Mouse (Mus musculus) embryonic facial prominence, embryonic 13.5 days (tissue): ENCODE results near the gene Ankrd34a. TPM values are rescaled to one million over a fixed set of nuclear protein-coding genes. Genes with fewer than 3 reads are reported as not detected.
A peak's percentile ranks its signal among the peaks of the same experiment; 100 is the strongest.

Experiments used
- ATAC-seq: fragments of 200-750 bp; cut with Nextera tagmentation; 2 replicates; pipeline ENCODE4 v1.8.0; 2017; ENCODE audit warnings: low read depth; ENCODE audit not compliant: insufficient number of reproducible peaks, insufficient read depth, low FRiP score, low TSS enrichment
- H3K27ac ChIP-seq: fragments of 300-500 bp; sonication (generic); 2 replicates; pipeline ENCODE4 v1.5.1; 2015; ENCODE audit warnings: moderate library complexity, mild to moderate bottlenecking, inconsistent platforms
- H3K27me3 ChIP-seq: fragments of 300-500 bp; sonication (generic); 2 replicates; pipeline ENCODE4 v1.6.1; 2015; ENCODE audit warnings: mild to moderate bottlenecking, inconsistent platforms
- H3K36me3 ChIP-seq: fragments of 300-500 bp; sonication (generic); 2 replicates; pipeline ENCODE4 v1.6.1; 2015; ENCODE audit warnings: mild to moderate bottlenecking, inconsistent platforms
- H3K4me1 ChIP-seq: fragments of 300-500 bp; sonication (generic); 2 replicates; pipeline ENCODE4 v1.6.1; 2015; ENCODE audit warnings: inconsistent platforms
- H3K4me2 ChIP-seq: fragments of 300-500 bp; sonication (generic); 2 replicates; pipeline ENCODE4 v1.6.1; 2015; ENCODE audit warnings: moderate library complexity, mild to moderate bottlenecking, inconsistent platforms
- H3K4me3 ChIP-seq: fragments of 300-500 bp; sonication (generic); 2 replicates; pipeline ENCODE4 v1.5.1; 2015; ENCODE audit warnings: mild to moderate bottlenecking, inconsistent platforms
- H3K9ac ChIP-seq: fragments of 300-500 bp; sonication (generic); 2 replicates; pipeline ENCODE4 v1.6.1; 2015; ENCODE audit warnings: mild to moderate bottlenecking, inconsistent platforms
- H3K9me3 ChIP-seq: fragments of 300-500 bp; sonication (generic); 2 replicates; pipeline ENCODE4 v1.6.1; 2016; ENCODE audit warnings: inconsistent platforms
- WGBS: fragments of 180-500 bp; shearing (Covaris S2); methylation state at CpG from one replicate; pipeline ENCODE4 v1.1.7; 2015; ENCODE audit warnings: mixed read lengths; 5-methylcytosine and 5-hydroxymethylcytosine counted together
- polyA plus RNA-seq: library from polyadenylated mRNA; unstranded; fragments of >200 nt; fragmentation: Nextera tagmentation; extraction: Ambion mirVana; gene quantifications from 2 replicates; pipeline ENCODE4 v1.2.1, GENCODE M21; 2015

Ankrd34a gene
- polyA plus RNA-seq, 1 experiment from 2014 or later, result 3.2 TPM

DNA sequence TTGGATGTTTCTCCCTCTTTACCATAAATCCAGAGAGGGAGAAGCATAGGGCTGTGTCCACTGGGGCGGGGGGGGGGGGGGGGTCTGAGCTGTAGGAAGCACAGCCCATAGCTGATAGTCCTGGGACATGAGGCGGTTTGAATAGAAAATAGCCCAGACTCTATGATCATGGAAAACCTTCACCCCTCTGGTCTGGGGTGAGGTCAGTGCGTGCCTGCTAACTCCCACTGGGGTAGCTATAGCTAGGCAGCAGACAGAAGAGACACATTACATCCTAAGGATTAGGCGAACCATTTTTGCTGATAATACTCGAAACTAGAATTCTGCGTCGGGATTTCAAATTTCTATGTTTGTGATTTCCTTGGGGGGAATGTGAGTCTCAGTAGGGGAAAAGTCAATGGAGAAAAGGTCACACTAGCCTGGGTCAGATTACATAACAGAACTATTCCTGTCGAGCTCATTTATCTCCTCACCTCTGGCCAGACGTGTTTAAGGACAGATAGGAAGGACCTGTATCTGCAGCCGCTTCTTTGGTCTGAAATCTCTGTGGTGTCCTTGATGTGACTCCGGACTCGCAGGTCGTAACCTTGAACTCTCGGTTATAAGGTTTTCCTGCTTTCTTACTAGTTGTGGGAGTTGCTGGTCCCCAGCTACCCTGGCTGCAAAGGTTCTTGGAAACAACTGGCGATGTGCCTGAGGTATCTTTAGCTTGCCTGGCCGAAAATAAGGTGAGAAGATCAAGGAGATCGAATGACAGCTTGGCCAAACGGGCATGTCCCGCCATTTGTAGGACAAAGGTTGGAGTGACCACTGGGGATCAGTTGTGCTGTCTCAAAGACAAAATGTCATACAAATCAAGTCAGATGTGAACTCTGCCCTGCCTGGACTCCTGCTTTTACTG lies 22.6 kb upstream of the Ankrd34a start:
- Histone ChIP-seq H3K4me2 (no peak overlapping the region), H3K27me3 (no peaks in the 10 kb centered on the region), H3K9ac (no peak overlapping the region), H3K4me3 (no peak overlapping the region), H3K9me3 (no peaks in the 10 kb centered on the region), H3K27ac (no peak overlapping the region), H3K36me3 (peaks cover 4% of the 10 kb centered on the region; the same call in 1 of the 2 replicates), H3K4me1 (peaks cover 18% of the 10 kb centered on the region)
- 70% methylated on average over 19 of the region's 19 CpGs for WGBS
- no peak for ATAC-seq

DNA sequence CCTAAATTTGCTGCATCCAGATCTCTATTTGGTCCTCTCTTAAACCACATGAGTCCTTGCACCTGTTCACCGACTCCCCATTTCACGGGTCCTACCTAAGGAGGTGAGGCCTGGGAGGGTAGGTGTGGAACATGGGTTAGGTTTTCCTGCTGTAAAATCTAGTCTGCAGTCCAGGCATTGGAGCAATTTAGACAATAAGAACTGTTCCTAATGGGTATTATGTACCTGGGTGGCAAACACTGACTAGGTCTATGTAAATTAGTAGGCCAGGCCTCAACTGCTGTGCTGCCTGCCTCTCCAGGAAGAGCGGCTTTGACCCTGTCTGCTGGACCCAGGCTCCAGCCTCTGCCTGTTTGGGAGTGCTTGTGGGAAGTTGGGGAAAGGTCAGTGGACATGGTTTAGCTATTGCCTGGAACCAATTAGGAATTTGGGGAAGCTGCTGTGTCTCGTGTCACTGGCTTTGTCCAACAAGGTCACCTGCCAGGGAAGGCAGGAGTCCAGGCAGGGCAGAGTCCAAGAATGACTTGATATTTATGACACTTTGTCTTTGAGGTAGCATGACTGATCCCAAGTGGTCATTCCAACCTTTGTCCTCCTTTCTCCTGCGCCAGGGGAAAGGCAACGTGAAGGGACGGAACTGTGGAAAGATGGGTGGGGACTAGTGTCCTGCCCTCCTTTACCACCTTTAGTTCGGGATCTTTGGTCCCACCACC lies 21.0 kb upstream of the Ankrd34a start:
- WGBS, result 88% methylated on average over 8 of the region's 8 CpGs
- no peak overlapping the region; the same call in 1 of the 2 replicates for H3K27ac ChIP-seq

DNA sequence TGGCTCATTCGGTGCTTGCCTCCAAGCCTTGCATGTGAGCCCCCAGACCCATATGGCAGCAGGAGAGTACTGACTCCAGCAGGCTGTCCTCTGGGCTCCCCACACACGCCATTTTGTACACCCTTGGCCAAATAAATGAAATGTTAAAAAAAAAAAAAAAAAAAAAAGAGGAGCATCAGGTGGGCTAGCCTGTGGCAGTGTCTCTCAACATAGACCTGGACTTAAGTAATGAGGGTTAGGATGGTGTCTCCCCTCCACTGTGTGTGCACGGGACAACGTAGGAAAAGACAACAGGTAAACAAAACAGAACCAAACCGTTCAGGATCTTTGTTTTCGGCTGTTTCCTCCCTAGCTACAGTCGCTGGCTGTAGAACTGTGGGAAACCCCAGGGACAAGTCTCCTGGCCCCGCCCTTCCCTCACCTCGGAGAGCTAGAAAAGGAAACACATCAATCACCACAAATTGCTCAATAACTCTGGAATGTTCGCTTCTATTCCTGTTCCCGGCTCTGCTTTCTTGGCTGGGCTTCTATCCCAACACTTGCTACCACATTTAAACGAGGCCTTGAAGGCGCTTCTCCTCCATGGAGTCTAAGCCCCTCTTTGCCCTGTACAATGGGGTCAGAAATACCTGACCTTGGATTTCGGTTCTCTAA lies 20.3 kb upstream of the Ankrd34a start:
- H3K4me2 ChIP-seq, result peak overlapping the region; percentile 52
- no peaks in the 10 kb centered on the region for H3K27me3 ChIP-seq
- peak overlapping the region; percentile 20 for H3K4me3 ChIP-seq
- peaks cover 5% of the 10 kb centered on the region; the same call in 1 of the 2 replicates for H3K36me3 ChIP-seq
- peak overlapping the region; percentile 79 for H3K27ac ChIP-seq
- ATAC-seq, result no peak
- no peaks in the 10 kb centered on the region for H3K9me3 ChIP-seq
- peaks cover 33% of the 10 kb centered on the region for H3K4me1 ChIP-seq
- H3K9ac ChIP-seq, result peak overlapping the region; percentile 22; the same call in 1 of the 2 replicates
- WGBS, result 58% methylated on average over 14 of the region's 14 CpGs

More for the DNA sequence above, 21.0 kb upstream of the Ankrd34a start:
- Histone ChIP-seq H3K9ac (no peak overlapping the region), H3K4me3 (no peak overlapping the region), H3K4me1 (peaks cover 26% of the 10 kb centered on the region), H3K36me3 (peaks cover 5% of the 10 kb centered on the region; the same call in 1 of the 2 replicates), H3K27me3 (no peaks in the 10 kb centered on the region), H3K9me3 (no peaks in the 10 kb centered on the region), H3K4me2 (no peak overlapping the region)
- ATAC-seq, result no peak

- peaks cover 5% of the 10 kb centered on the region; the same call in 1 of the 2 replicates for H3K36me3 ChIP-seq
- peak within 1 kb of the TSS; percentile 22; the same call in 1 of the 2 replicates for H3K9ac ChIP-seq
- peak within 1 kb of the TSS; percentile 20 for H3K4me3 ChIP-seq
- H3K27ac ChIP-seq, result peak within 1 kb of the TSS; percentile 79
- H3K4me1 ChIP-seq, result peaks cover 33% of the 10 kb centered on the region
- H3K4me2 ChIP-seq, result peak within 1 kb of the TSS; percentile 52
- WGBS, result 33% methylated on average over 17 of the region's 17 CpGs
- no peaks in the 10 kb centered on the region for H3K9me3 ChIP-seq
- H3K27me3 ChIP-seq, result no peaks in the 10 kb centered on the region; the same call in 1 of the 2 replicates
- ATAC-seq, result peak; percentile 81
These were observed 19.5 kb upstream of the Ankrd34a start, which contains the start of gene Gm16253 for GRCm38 (mm10) chr3:96576690-96577541. Gene Gm16253, plus strand, starts transcription at chr3:96576984.

DNA sequence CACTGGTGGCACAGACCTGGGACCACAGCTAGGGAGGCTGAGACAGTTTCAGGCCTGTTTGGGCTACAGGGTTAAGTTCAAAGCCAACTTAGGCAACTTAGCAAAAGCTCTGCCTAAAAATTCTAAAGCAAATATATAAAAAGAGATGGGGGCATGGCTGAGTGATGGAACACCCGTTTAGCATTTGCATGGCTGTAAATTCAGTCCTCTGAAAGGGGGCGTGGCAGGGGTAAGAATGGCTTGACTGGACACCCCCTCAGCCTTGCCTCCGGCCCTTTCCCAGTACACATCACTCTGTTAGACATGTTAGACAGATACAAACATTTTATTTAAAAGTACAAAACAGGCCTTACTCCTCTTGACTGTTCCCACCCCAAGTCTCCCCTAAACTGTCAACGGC lies 18.9 kb upstream of the Ankrd34a start:
- 79% methylated on average over 4 of the region's 4 CpGs for WGBS
- H3K36me3 ChIP-seq, result peaks cover 5% of the 10 kb centered on the region; the same call in 1 of the 2 replicates
- ATAC-seq, result no peak
- no peaks in the 10 kb centered on the region for H3K9me3 ChIP-seq
- no peaks in the 10 kb centered on the region; the same call in 1 of the 2 replicates for H3K27me3 ChIP-seq
- H3K4me3 ChIP-seq, result no peak overlapping the region
- peak overlapping the region; percentile 79 for H3K27ac ChIP-seq
- peaks cover 33% of the 10 kb centered on the region for H3K4me1 ChIP-seq
- H3K9ac ChIP-seq, result no peak overlapping the region
- peak overlapping the region; percentile 52; the same call in 1 of the 2 replicates for H3K4me2 ChIP-seq

DNA sequence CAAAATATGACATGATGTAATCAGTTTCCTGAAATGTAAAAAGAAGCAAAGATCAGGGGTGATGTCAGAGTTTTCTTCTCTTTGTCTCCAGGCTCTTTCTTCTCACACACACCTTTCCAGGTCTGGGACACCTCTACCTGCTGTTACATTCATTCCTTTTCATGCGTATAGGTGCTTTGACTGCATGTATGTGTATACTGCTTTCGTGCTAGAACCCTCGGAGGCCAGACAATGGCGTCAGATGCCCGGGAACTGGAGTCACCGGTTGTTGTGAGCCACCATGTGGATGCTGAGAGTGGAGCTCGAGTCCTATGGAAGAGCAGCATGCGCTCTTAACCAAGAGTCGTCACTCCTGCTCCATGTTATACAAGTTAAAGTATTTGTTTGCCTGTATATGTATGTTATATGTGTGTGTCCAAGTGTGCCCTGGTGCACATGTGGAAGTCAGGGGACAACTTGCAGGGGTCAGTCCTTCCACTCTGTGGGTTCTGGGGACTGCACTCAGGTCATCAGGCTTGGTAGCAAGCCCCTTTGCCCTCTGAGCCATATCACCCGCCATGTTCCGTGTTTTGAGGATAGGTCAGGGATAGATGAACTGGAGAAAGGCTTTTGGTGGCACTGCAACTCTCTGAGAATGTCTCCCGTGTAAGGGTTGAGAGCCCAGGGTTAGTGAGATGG lies 17.7 kb upstream of the Ankrd34a start:
- no peak for ATAC-seq
- Histone ChIP-seq H3K36me3 (peaks cover 5% of the 10 kb centered on the region; the same call in 1 of the 2 replicates), H3K27me3 (no peaks in the 10 kb centered on the region; the same call in 1 of the 2 replicates), H3K4me2 (no peak overlapping the region), H3K27ac (no peak overlapping the region), H3K9me3 (no peaks in the 10 kb centered on the region), H3K9ac (no peak overlapping the region), H3K4me1 (peaks cover 33% of the 10 kb centered on the region), H3K4me3 (no peak overlapping the region)
- WGBS, result 77% methylated on average over 12 of the region's 12 CpGs

GRCm38 (mm10) chr3:96579239-96579750 lies 17.1 kb upstream of the Ankrd34a start:
- peak overlapping the region; percentile 33; the same call in 1 of the 2 replicates for H3K27ac ChIP-seq
- H3K9ac ChIP-seq, result no peak overlapping the region
- no peak overlapping the region for H3K4me2 ChIP-seq
- H3K27me3 ChIP-seq, result no peaks in the 10 kb centered on the region; the same call in 1 of the 2 replicates
- peaks cover 9% of the 10 kb centered on the region; the same call in 1 of the 2 replicates for H3K36me3 ChIP-seq
- no peak overlapping the region for H3K4me3 ChIP-seq
- WGBS, result 62% methylated on average over 4 of the region's 4 CpGs
- no peaks in the 10 kb centered on the region for H3K9me3 ChIP-seq
- H3K4me1 ChIP-seq, result peaks cover 33% of the 10 kb centered on the region
- ATAC-seq, result no peak

DNA sequence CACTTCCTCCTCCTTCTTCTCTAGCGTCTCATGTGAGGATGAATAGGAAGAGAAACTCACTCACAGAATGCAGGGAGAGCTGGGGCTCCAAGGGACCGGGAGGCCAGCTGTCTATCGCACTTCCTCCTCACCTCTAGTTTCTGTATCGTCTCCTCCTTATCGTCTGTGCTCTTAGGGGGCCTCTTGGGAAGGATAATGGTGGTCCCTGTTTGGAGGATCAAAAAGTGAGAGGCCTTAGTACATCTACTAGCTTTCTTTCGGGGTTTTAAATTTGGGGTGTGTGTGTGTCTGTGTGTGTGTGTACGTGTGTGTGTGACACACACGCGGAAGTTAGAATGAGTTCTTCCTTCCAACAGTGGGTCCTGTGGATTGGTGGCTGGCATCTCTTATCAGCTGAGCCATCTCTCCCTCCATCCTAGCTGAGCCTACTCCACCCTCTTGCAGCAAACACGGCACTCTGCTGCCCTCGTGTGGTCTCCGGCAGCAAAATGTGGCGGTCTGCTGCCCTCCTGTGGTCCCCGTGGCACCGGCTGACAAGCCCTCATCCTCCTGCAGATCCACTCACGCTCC lies 16.5 kb upstream of the Ankrd34a start:
- Histone ChIP-seq H3K4me3 (peak overlapping the region; percentile 34), H3K9ac (peak overlapping the region; percentile 64), H3K36me3 (peaks cover 9% of the 10 kb centered on the region; the same call in 1 of the 2 replicates), H3K4me1 (peaks cover 33% of the 10 kb centered on the region), H3K4me2 (peak overlapping the region; percentile 64), H3K9me3 (no peaks in the 10 kb centered on the region), H3K27me3 (no peaks in the 10 kb centered on the region; the same call in 1 of the 2 replicates), H3K27ac (peak overlapping the region; percentile 33; the same call in 1 of the 2 replicates)
- ATAC-seq, result peak; percentile 40; the same call in 1 of the 2 replicates
- 13% methylated on average over 16 of the region's 16 CpGs for WGBS

DNA sequence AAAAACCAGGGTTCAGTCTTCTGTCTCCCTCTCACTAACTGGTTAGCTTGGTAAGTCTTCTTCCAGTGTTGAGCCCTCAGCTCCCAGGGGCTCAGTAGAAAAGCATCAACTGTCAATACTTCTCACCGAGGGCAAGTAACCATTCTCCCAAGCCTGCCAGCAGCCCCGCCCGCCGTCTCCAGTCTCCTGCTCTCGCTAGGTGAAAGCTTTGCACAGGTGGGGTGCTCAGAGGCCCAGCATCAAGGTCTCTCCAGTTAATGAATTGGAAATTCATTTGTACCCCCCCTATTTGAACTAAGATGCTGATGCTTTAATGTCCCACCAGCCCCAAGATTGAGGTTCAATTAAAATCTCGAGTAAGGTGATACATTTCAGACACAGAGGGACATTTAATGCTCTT lies 15.3 kb upstream of the Ankrd34a start:
- Histone ChIP-seq H3K9me3 (no peaks in the 10 kb centered on the region), H3K4me2 (peak overlapping the region; percentile 64; the same call in 1 of the 2 replicates), H3K36me3 (peaks cover 9% of the 10 kb centered on the region; the same call in 1 of the 2 replicates), H3K4me1 (peaks cover 28% of the 10 kb centered on the region), H3K27ac (no peak overlapping the region), H3K4me3 (no peak overlapping the region), H3K27me3 (no peaks in the 10 kb centered on the region; the same call in 1 of the 2 replicates), H3K9ac (no peak overlapping the region)
- no peak for ATAC-seq
- WGBS, result 45% methylated on average over 6 of the region's 6 CpGs
